Mouse (Mus musculus) liver, embryonic 14.5 days (tissue): Measurements from ENCODE around the gene Ppp5c. TPM values are rescaled to one million over a fixed set of nuclear protein-coding genes. Genes with fewer than 3 reads are reported as not detected.

Source experiments
- ATAC-seq: fragments of 200-750 bp; cut with Nextera tagmentation; 2 replicates; pipeline ENCODE4 v1.8.0; 2017; ENCODE audit warnings: moderate number of reproducible peaks, mild to moderate bottlenecking, moderate library complexity; ENCODE audit not compliant: insufficient read depth
- DNase-seq, 3 experiments: peaks; one replicate each; pipeline ENCODE4 v3.0.0-alpha.2; 2012 to 2013; ENCODE audit warnings: low read depth in 3 of 3, low spot score in 3 of 3
- H3K27ac ChIP-seq: fragments of 300-500 bp; sonication (generic); 2 replicates; pipeline ENCODE4 v1.5.1; 2014; ENCODE audit warnings: moderate library complexity, mild to moderate bottlenecking, control low read depth, inconsistent platforms
- H3K27me3 ChIP-seq: fragments of 300-500 bp; sonication (generic); 2 replicates; pipeline ENCODE4 v1.6.1; 2014; ENCODE audit warnings: mild to moderate bottlenecking, low read length, moderate library complexity; ENCODE audit not compliant: control insufficient read depth, insufficient read depth
- H3K36me3 ChIP-seq: fragments of 300-500 bp; sonication (generic); replicated peaks from 2 replicates; pipeline ENCODE4 v1.6.1; 2014; ENCODE audit warnings: low read depth; ENCODE audit not compliant: control insufficient read depth, insufficient read depth
- H3K4me1 ChIP-seq, 2 experiments: fragments of 200-500 bp in 1 of 2; fragments of 300-500 bp in 1 of 2; sonication (generic) in 1 of 2; replicated peaks; 2 replicates each; pipeline ENCODE4 v1.6.1; 2012 to 2014; ENCODE audit warnings: antibody characterized with exemption in 1 of 2, inconsistent platforms in 1 of 2, low read length in 1 of 2; ENCODE audit not compliant: control insufficient read depth in 2 of 2, insufficient read depth in 2 of 2
- H3K4me2 ChIP-seq: fragments of 300-500 bp; sonication (generic); 2 replicates; pipeline ENCODE4 v1.6.1; 2014; ENCODE audit warnings: low read depth, mild to moderate bottlenecking, control low read depth, moderate library complexity
- H3K4me3 ChIP-seq, 2 experiments: fragments of 200-500 bp in 1 of 2; fragments of 300-500 bp in 1 of 2; sonication (generic) in 1 of 2; 2 replicates each; pipeline ENCODE4 v1.5.1; 2012 to 2014; ENCODE audit warnings: low read depth in 2 of 2, low read length in 2 of 2, mild to moderate bottlenecking in 2 of 2, control low read depth in 1 of 2, inconsistent platforms in 1 of 2, moderate library complexity in 1 of 2; ENCODE audit not compliant: insufficient read depth in 1 of 2
- H3K9ac ChIP-seq: fragments of 300-500 bp; sonication (generic); replicated peaks from 2 replicates; pipeline ENCODE4 v1.6.1; 2014; ENCODE audit warnings: mild to moderate bottlenecking, control low read depth, moderate library complexity
- H3K9me3 ChIP-seq: fragments of 300-500 bp; sonication (generic); 2 replicates; pipeline ENCODE4 v1.6.1; 2016; ENCODE audit warnings: low read length, mixed read lengths; ENCODE audit not compliant: control insufficient read depth
- CTCF ChIP-seq: IDR thresholded peaks from 2 replicates; pipeline ENCODE4 v1.5.1; 2016; ENCODE audit warnings: antibody characterized with exemption, low read depth, control low read depth
- EP300 ChIP-seq: IDR thresholded peaks from 2 replicates; pipeline ENCODE4 v1.6.1; 2016; ENCODE audit warnings: antibody characterized with exemption, low read depth
- WGBS: fragments of 180-500 bp; shearing (Covaris S2); extraction: QIAGEN DNeasy Blood & Tissue Kit; methylation state at CpG from one replicate; pipeline ENCODE4 v1.1.7; 2014; ENCODE audit not compliant: insufficient replicate concordance; 5-methylcytosine and 5-hydroxymethylcytosine counted together
- polyA plus RNA-seq, 2 experiments: library from polyadenylated mRNA; depleted of rRNA in 1 of 2; stranded (reverse) in 1 of 2; unstranded in 1 of 2; fragments of >200 nt; fragmentation: Nextera tagmentation in 1 of 2; extraction: Ambion mirVana in 1 of 2; gene quantifications; 2 replicates each; pipeline versions ENCODE4 v1.2.1 to v1.2.3; 2012 to 2014

The Ppp5c gene
- polyA plus RNA-seq, 2 experiments, result 38.5 to 68.3 TPM

GRCm38 (mm10) chr7:17058071-17058689 lies 30.5 kb upstream of the Ppp5c start:
- DNase-seq, result peak in 2 of 3 experiments; percentile 50 to 72
- H3K4me1 ChIP-seq, result peaks cover 49 to 56% of the 10 kb centered on the region in 2 experiments
- H3K4me3 ChIP-seq, result peak overlapping the region; percentile 7 to 23; a peak in 2 of 4 replicates

GRCm38 (mm10) chr7:17056601-17057523 lies 29.1 kb upstream of the Ppp5c start:
- no peaks in the 10 kb centered on the region; the same call in 1 of the 2 replicates for H3K36me3 ChIP-seq
- peak overlapping the region; percentile 96 for H3K9ac ChIP-seq
- ATAC-seq, result peak; percentile 73
- peak overlapping the region; percentile 74 to 87 for H3K4me3 ChIP-seq
- peak; percentile 62 for TF ChIP-seq EP300
- TF ChIP-seq CTCF, result no peak
- DNase-seq, result peak; percentile 77 to 80 (median 80)
- WGBS, result 7% methylated on average over 14 of the region's 14 CpGs
- H3K9me3 ChIP-seq, result no peaks in the 10 kb centered on the region
- peaks cover 43 to 56% of the 10 kb centered on the region in 2 experiments for H3K4me1 ChIP-seq
- H3K27me3 ChIP-seq, result no peaks in the 10 kb centered on the region
- peak overlapping the region; percentile 99 for H3K27ac ChIP-seq
- H3K4me2 ChIP-seq, result peak overlapping the region; percentile 100

More at GRCm38 (mm10) chr7:17058071-17058689, 30.5 kb upstream of the Ppp5c start:
- Histone ChIP-seq H3K9ac (peak overlapping the region; percentile 59), H3K9me3 (no peaks in the 10 kb centered on the region), H3K27ac (peak overlapping the region; percentile 99), H3K27me3 (no peaks in the 10 kb centered on the region; the same call in 1 of the 2 replicates), H3K4me2 (peak overlapping the region; percentile 100), H3K36me3 (no peaks in the 10 kb centered on the region; the same call in 1 of the 2 replicates)
- 1% methylated on average over 16 of the region's 16 CpGs for WGBS
- TF ChIP-seq CTCF (peak; percentile 58), EP300 (peak; percentile 33; the same call in 1 of the 2 replicates)
- peak; percentile 44 for ATAC-seq

DNA sequence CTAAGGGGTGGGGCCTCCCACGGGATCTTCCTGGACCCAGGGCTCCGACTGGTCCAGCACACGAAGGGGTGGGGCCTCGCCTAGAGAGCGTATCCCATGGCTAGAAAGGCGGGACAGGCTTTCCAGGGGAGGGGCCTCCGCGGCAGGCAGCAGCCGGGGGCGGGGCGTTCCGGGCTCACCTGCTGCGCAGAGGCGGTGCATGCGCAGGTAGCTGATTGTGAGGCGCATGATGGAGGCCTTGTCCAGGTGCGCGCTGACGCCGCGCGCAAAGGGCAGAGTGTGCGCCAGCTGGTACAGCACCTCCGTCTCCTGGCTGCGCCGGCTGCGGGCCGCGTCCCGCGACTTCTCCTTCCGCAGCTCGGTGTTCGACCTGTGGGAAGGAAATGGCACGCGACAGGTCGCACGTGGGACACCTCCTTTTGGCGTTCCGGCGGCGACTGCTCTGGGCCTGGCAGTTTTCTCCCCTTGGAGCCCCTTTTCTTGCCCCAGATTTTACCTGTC lies 28.4 kb upstream of the Ppp5c start:
- peak overlapping the region; percentile 96 for H3K9ac ChIP-seq
- peak overlapping the region; percentile 99 for H3K27ac ChIP-seq
- peak; percentile 93 to 95 (median 94) for DNase-seq
- peak overlapping the region; percentile 74 to 87 for H3K4me3 ChIP-seq
- H3K36me3 ChIP-seq, result peaks cover 3% of the 10 kb centered on the region; the same call in 1 of the 2 replicates
- peak overlapping the region; percentile 100 for H3K4me2 ChIP-seq
- peaks cover 43 to 53% of the 10 kb centered on the region in 2 experiments for H3K4me1 ChIP-seq
- no peaks in the 10 kb centered on the region for H3K27me3 ChIP-seq
- TF ChIP-seq CTCF (no peak), EP300 (no peak)
- H3K9me3 ChIP-seq, result no peaks in the 10 kb centered on the region
- ATAC-seq, result peak; percentile 81
- under 1% methylated on average over 42 of the region's 42 CpGs for WGBS

DNA sequence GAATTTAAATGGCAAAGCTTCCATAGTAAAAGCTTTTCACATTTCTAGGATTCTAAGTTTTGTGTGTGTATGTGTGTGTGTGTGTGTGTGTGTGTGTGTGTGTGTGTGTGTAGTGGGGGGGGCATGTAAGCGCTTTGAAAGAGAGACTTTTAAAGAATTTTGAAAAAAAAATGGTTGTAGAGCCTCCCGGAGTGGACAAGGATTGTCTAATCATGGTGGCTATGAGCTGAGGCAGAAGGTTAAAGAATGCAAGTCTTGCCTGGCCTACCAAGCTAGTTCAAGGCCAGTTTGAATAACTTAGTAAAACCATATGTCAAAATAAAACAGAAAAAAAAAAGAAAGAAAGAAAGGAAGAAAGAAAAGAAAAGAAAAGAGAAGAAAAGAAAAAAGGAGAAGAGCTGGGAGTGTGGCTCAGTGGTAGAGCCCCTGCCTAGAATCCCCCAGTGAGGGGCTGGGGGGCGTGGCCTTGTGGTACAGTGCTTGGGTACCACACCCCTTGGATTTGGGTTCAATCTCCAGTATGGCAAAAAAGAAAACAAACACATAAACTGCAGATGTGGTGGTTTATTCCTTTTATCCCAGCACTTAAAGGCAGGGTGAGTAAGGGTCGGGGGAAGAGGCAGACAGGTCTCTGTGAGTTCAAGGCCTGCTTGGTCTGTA lies 27.7 kb upstream of the Ppp5c start:
- Histone ChIP-seq H3K9me3 (no peaks in the 10 kb centered on the region), H3K36me3 (peaks cover 7% of the 10 kb centered on the region), H3K27me3 (no peaks in the 10 kb centered on the region), H3K4me3 (peak overlapping the region; percentile 44 to 87), H3K4me2 (peak overlapping the region; percentile 100), H3K9ac (peak overlapping the region; percentile 56), H3K27ac (peak overlapping the region; percentile 36), H3K4me1 (peaks cover 40 to 48% of the 10 kb centered on the region in 2 experiments)
- TF ChIP-seq CTCF (no peak), EP300 (no peak)
- WGBS, result 79% methylated on average over 4 of the region's 4 CpGs
- ATAC-seq (no peak), DNase-seq (no peak)
